Mouse (Mus musculus) embryonic facial prominence, embryonic 14.5 days (tissue): ENCODE measurements around the gene Ccdc6. TPM values are rescaled to one million over a fixed set of nuclear protein-coding genes. Genes with fewer than 3 reads are reported as not detected.
A peak's percentile ranks its signal among the peaks of the same experiment; 100 is the strongest.

ENCODE experiments used
- ATAC-seq: fragments of 200-750 bp; cut with Nextera tagmentation; 2 replicates; pipeline ENCODE4 v1.8.0; 2017; ENCODE audit warnings: low read depth, moderate number of reproducible peaks, moderate TSS enrichment
- DNase-seq: peaks from one replicate; pipeline ENCODE4 v3.0.0-alpha.2; 2015; ENCODE audit warnings: low spot score
- H3K27ac ChIP-seq: fragments of 300-500 bp; sonication (generic); replicated peaks from 2 replicates; pipeline ENCODE4 v1.5.1; 2014; ENCODE audit warnings: low read depth, mild to moderate bottlenecking, low read length, moderate library complexity
- H3K27me3 ChIP-seq: fragments of 300-500 bp; sonication (generic); replicated peaks from 2 replicates; pipeline ENCODE4 v1.6.1; 2014; ENCODE audit warnings: low read length; ENCODE audit not compliant: control insufficient read depth, insufficient read depth
- H3K36me3 ChIP-seq: fragments of 300-500 bp; sonication (generic); 2 replicates; pipeline ENCODE4 v1.6.1; 2014; ENCODE audit warnings: low read length, mixed read lengths; ENCODE audit not compliant: control insufficient read depth, insufficient read depth
- H3K4me1 ChIP-seq: fragments of 300-500 bp; sonication (generic); 2 replicates; pipeline ENCODE4 v1.6.1; 2014; ENCODE audit warnings: antibody characterized with exemption, low read length; ENCODE audit not compliant: control insufficient read depth, insufficient read depth
- H3K4me2 ChIP-seq: fragments of 300-500 bp; sonication (generic); 2 replicates; pipeline ENCODE4 v1.6.1; 2014; ENCODE audit warnings: low read depth, mild to moderate bottlenecking, low read length, moderate library complexity, mixed read lengths
- H3K4me3 ChIP-seq: fragments of 300-500 bp; sonication (generic); 2 replicates; pipeline ENCODE4 v1.5.1; 2014; ENCODE audit warnings: low read depth, mild to moderate bottlenecking, low read length
- H3K9ac ChIP-seq: fragments of 300-500 bp; sonication (generic); 2 replicates; pipeline ENCODE4 v1.6.1; 2014; ENCODE audit warnings: low read depth, mild to moderate bottlenecking, low read length, moderate library complexity, mixed read lengths
- H3K9me3 ChIP-seq: fragments of 300-500 bp; sonication (generic); 2 replicates; pipeline ENCODE4 v1.6.1; 2016; ENCODE audit warnings: low read length; ENCODE audit not compliant: control insufficient read depth
- WGBS: fragments of 180-500 bp; shearing (Covaris S2); extraction: QIAGEN DNeasy Blood & Tissue Kit; methylation state at CpG from one replicate; pipeline ENCODE4 v1.1.7; 2014; 5-methylcytosine and 5-hydroxymethylcytosine counted together
- polyA plus RNA-seq: library from polyadenylated mRNA; unstranded; fragments of >200 nt; fragmentation: Nextera tagmentation; extraction: Ambion mirVana; gene quantifications from 2 replicates; pipeline ENCODE4 v1.2.1, GENCODE M21; 2014

The Ccdc6 gene
- polyA plus RNA-seq, 1 experiment from 2014 or later, result 19.7 TPM

- Histone ChIP-seq H3K4me2 (no peak overlapping the region), H3K9ac (no peak overlapping the region), H3K27me3 (no peaks in the 10 kb centered on the region), H3K27ac (no peak overlapping the region), H3K4me3 (no peak overlapping the region), H3K9me3 (peaks cover 15% of the 10 kb centered on the region), H3K4me1 (no peaks in the 10 kb centered on the region; the same call in 1 of the 2 replicates), H3K36me3 (no peaks in the 10 kb centered on the region)
- no peak; the same call in 1 of the 2 replicates for ATAC-seq
- DNase-seq, result no peak
- WGBS, result 69% methylated on average over 12 of the region's 12 CpGs
These were observed 11.5 kb upstream of the Ccdc6 start for GRCm38 (mm10) chr10:70085256-70085961.

- Histone ChIP-seq H3K27ac (no peak overlapping the region), H3K36me3 (no peaks in the 10 kb centered on the region), H3K4me3 (no peak overlapping the region), H3K4me2 (no peak overlapping the region), H3K4me1 (no peaks in the 10 kb centered on the region), H3K27me3 (no peaks in the 10 kb centered on the region), H3K9me3 (peaks cover 15% of the 10 kb centered on the region), H3K9ac (no peak overlapping the region)
- ATAC-seq, result no peak
- WGBS, result 90% methylated on average over 5 of the region's 5 CpGs
- DNase-seq, result no peak
These were observed 8.1 kb upstream of the Ccdc6 start for GRCm38 (mm10) chr10:70088788-70089187.

GRCm38 (mm10) chr10:70091876-70092462, 5.0 kb upstream of the Ccdc6 start:
- Histone ChIP-seq H3K4me3 (no peak overlapping the region), H3K27me3 (no peaks in the 10 kb centered on the region), H3K27ac (no peak overlapping the region), H3K9ac (no peak overlapping the region), H3K4me1 (peaks cover 17% of the 10 kb centered on the region), H3K36me3 (no peaks in the 10 kb centered on the region), H3K4me2 (no peak overlapping the region), H3K9me3 (peaks cover 14% of the 10 kb centered on the region)
- ATAC-seq (no peak), DNase-seq (no peak)
- WGBS, result 70% methylated on average over 4 of the region's 4 CpGs

GRCm38 (mm10) chr10:70093782-70094181, 3.1 kb upstream of the Ccdc6 start:
- DNase-seq (no peak), ATAC-seq (no peak)
- Histone ChIP-seq H3K27ac (no peak overlapping the region), H3K4me2 (no peak overlapping the region), H3K27me3 (no peaks in the 10 kb centered on the region), H3K4me3 (no peak overlapping the region), H3K9ac (no peak overlapping the region), H3K4me1 (peaks cover 25% of the 10 kb centered on the region), H3K36me3 (no peaks in the 10 kb centered on the region), H3K9me3 (no peaks in the 10 kb centered on the region)
- 40% methylated on average over 1 of the region's 1 CpGs for whole genome bisulfite sequencing

- Histone ChIP-seq H3K9me3 (no peaks in the 10 kb centered on the region), H3K27ac (peak overlapping the region; percentile 90), H3K36me3 (no peaks in the 10 kb centered on the region), H3K9ac (peak overlapping the region; percentile 55), H3K27me3 (no peaks in the 10 kb centered on the region), H3K4me3 (peak overlapping the region; percentile 91), H3K4me2 (peak overlapping the region; percentile 76), H3K4me1 (peaks cover 32% of the 10 kb centered on the region)
- WGBS, result 0% methylated on average over 14 of the region's 14 CpGs
- DNase-seq, result peak; percentile 92
- ATAC-seq, result peak; percentile 68
These were observed 1.9 kb upstream of the Ccdc6 start for GRCm38 (mm10) chr10:70095031-70095470.

- DNase-seq, result no peak
- no peaks in the 10 kb centered on the region for H3K9me3 ChIP-seq
- H3K27me3 ChIP-seq, result no peaks in the 10 kb centered on the region
- H3K4me2 ChIP-seq, result peak overlapping the region; percentile 76
- 17% methylated on average over 13 of the region's 13 CpGs for WGBS
- H3K4me3 ChIP-seq, result peak overlapping the region; percentile 91
- H3K4me1 ChIP-seq, result peaks cover 32% of the 10 kb centered on the region
- no peaks in the 10 kb centered on the region for H3K36me3 ChIP-seq
- peak overlapping the region; percentile 90 for H3K27ac ChIP-seq
- ATAC-seq, result no peak
- H3K9ac ChIP-seq, result peak overlapping the region; percentile 55
These were observed 1.2 kb upstream of the Ccdc6 start for GRCm38 (mm10) chr10:70095506-70096270.

- H3K9ac ChIP-seq, result peak overlapping the region; percentile 89
- peak overlapping the region; percentile 90 for H3K27ac ChIP-seq
- H3K9me3 ChIP-seq, result 0 out of 2 replicates have a peak, but pooled peaks cover 5% of the 10 kb centered on the region
- no peaks in the 10 kb centered on the region for H3K27me3 ChIP-seq
- peak overlapping the region; percentile 76 for H3K4me2 ChIP-seq
- H3K4me3 ChIP-seq, result peak overlapping the region; percentile 91
- ATAC-seq (peak; percentile 2), DNase-seq (no peak)
- H3K36me3 ChIP-seq, result 0 out of 2 replicates have a peak, but pooled peaks cover 4% of the 10 kb centered on the region
- WGBS, result 1% methylated on average over 14 of the region's 58 CpGs
- peaks cover 32% of the 10 kb centered on the region for H3K4me1 ChIP-seq
These were observed 475 bp downstream of the Ccdc6 start for GRCm38 (mm10) chr10:70097291-70097901.

GRCm38 (mm10) chr10:70097911-70098569, 1.1 kb downstream of the Ccdc6 start:
- Histone ChIP-seq H3K27ac (peak overlapping the region; percentile 90), H3K9me3 (0 out of 2 replicates have a peak, but pooled peaks cover 5% of the 10 kb centered on the region), H3K27me3 (no peaks in the 10 kb centered on the region), H3K36me3 (0 out of 2 replicates have a peak, but pooled peaks cover 4% of the 10 kb centered on the region), H3K9ac (peak overlapping the region; percentile 89), H3K4me1 (peaks cover 32% of the 10 kb centered on the region), H3K4me3 (peak overlapping the region; percentile 91), H3K4me2 (peak overlapping the region; percentile 76)
- peak; percentile 74 for DNase-seq
- ATAC-seq, result peak; percentile 42
- WGBS, result under 1% methylated on average over 25 of the region's 29 CpGs
